Mouse (Mus musculus): Measurements from ENCODE around the gene Adgrl3. TPM values are rescaled to one million over a fixed set of nuclear protein-coding genes. Genes with fewer than 3 reads are reported as not detected.

Adgrl3 gene
- polyA plus RNA-seq, 1 experiment from 2014 or later, result 2.0 TPM

DNA sequence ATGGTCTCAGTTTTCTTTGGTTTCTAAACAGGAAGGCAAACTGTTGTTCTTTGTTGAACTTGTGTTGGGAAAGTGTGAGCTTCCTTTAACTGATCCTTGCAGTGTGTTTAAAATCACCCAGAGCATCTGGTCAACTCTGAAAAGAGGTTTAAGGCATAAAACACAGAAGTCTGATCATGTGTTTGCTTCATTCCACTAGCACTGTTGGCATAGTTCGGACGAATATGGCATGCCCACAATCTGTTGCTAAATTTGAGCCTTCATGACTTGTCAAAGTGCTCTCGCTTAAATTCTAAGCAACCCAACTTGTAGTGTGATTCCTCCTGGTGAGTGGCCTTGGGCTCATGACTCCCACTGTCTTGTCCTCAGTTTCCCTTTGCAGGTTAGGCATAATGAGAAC is 249.8 kb downstream of the Adgrl3 start:
- H3K4me1 ChIP-seq (replicated peaks), result no peaks in the 10 kb centered on the region
- ATAC-seq (ENCODE audit: low read depth) (no peak), DNase-seq (no peak)
- H3K27ac ChIP-seq, result no peak overlapping the region
- H3K9me3 ChIP-seq (replicated peaks), result no peaks in the 10 kb centered on the region
- H3K27me3 ChIP-seq, result no peaks in the 10 kb centered on the region
- no peaks in the 10 kb centered on the region for H3K36me3 ChIP-seq
- no peak overlapping the region for H3K4me2 ChIP-seq
- H3K4me3 ChIP-seq (replicated peaks), result no peak overlapping the region
- WGBS (ENCODE audit: insufficient replicate concordance), result 64% methylated on average over 3 of the region's 3 CpGs
- no peak overlapping the region for H3K9ac ChIP-seq

DNA sequence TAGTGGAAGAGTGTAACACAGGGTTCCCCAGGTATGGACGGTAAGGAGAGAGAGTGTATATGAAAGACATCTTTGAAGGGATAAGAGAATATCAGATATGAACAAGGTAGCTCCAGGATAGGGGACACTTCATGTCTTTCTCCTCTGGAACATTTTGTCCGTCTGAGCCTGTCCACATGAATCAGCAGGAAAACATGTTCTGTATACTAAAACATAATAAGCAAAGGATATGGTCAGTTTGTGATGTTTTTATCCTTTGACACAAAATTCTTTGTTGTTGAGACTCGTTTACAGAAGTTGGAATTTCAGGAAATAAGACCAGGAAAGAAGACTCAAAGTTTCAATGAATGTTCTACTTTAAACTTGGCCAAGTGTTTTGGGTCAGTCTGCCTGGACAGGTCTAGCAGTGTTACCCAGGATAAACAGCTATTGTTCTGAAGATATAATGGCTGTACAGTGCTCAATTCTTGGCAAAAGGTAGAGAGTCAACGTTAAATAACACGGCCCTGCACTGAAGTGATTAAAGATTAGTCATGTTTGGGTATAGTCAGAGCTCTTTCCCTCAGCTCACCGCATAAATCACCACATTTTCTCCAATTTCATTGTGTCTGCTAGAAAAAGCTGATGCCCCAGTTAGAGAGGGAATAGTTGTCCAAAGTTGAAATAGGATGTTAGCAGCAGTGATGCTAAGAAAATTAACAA is 255.6 kb downstream of the Adgrl3 start:
- WGBS (ENCODE audit: insufficient replicate concordance), result 55% methylated on average over 6 of the region's 6 CpGs
- no peaks in the 10 kb centered on the region for H3K27me3 ChIP-seq

DNA sequence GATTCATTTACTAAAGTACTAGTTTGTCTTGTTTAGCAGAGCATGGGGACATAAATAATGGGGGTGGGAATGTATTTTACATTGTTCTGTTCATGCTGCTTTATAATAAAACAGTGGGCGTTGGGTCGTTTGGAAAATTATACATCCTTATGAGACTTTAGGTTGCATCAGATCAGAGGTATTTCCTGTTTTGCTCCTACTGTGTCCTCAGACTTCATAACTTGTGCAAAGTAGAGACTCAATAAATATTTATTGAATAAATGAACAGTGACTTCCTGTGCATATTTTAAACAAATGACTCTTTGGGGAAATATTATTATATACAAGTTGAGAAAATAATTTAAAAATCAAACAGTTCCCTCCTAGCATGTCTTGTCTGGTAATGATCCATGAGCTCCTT is 259.3 kb downstream of the Adgrl3 start:
- WGBS (ENCODE audit: insufficient replicate concordance), result 66% methylated on average over 2 of the region's 2 CpGs

More for the DNA sequence above, 255.6 kb downstream of the Adgrl3 start:
- Histone ChIP-seq H3K36me3 (no peaks in the 10 kb centered on the region), H3K4me2 (no peak overlapping the region), H3K9me3 (replicated peaks) (no peaks in the 10 kb centered on the region), H3K9ac (no peak overlapping the region), H3K4me3 (replicated peaks) (no peak overlapping the region), H3K4me1 (replicated peaks) (no peaks in the 10 kb centered on the region), H3K27ac (no peak overlapping the region)
- DNase-seq (no peak), ATAC-seq (ENCODE audit: low read depth) (no peak)

DNA sequence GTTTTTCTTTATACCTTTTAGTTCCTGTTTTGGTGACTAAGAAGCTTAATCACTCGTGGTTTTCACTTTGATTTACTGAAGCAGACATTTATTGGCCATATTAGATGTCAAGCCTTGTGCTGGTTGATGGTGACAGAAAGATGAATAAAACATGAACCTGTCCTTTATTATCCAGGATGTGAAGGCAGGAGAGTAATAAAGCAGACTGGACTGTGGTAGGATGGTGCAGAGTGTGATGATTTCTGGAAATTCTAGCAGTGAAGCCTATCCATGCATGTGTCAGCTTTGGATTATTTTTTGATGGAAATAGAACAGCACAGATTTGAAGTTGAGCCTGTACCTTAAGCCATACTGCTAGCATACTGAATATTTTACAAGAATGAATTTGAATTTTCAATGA is 265.7 kb downstream of the Adgrl3 start:
- H3K27ac ChIP-seq, result no peak overlapping the region
- ATAC-seq (ENCODE audit: low read depth) (no peak), DNase-seq (no peak)

More for the DNA sequence above, 259.3 kb downstream of the Adgrl3 start:
- H3K36me3 ChIP-seq, result no peaks in the 10 kb centered on the region
- DNase-seq (no peak), ATAC-seq (ENCODE audit: low read depth) (no peak)
- no peaks in the 10 kb centered on the region for H3K4me1 ChIP-seq (replicated peaks)
- H3K27ac ChIP-seq, result no peak overlapping the region
- no peak overlapping the region for H3K4me3 ChIP-seq (replicated peaks)
- H3K4me2 ChIP-seq, result no peak overlapping the region
- no peaks in the 10 kb centered on the region for H3K27me3 ChIP-seq
- H3K9ac ChIP-seq, result no peak overlapping the region
- H3K9me3 ChIP-seq (replicated peaks), result no peaks in the 10 kb centered on the region

DNA sequence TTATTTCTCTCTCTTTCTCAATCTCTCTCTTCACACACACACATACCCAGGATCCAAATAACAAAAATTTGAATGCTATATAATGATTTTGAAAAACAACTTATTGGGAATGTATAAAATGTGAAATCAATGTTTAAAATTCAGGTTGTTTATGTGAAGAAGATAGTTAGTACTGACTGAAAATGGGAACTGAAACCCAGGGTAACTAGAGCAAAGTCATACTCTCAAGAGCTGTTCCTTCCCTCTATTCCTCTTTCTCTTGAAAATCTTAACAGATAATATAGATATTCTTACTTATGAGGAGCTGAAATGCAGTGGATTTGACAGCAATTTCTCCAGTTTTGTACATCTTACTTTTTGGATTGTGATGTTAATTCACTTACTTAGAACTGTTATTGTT is 281.9 kb downstream of the Adgrl3 start:
- Histone ChIP-seq H3K27ac (no peak overlapping the region), H3K36me3 (no peaks in the 10 kb centered on the region), H3K4me3 (replicated peaks) (no peak overlapping the region), H3K9me3 (replicated peaks) (no peaks in the 10 kb centered on the region), H3K4me2 (no peak overlapping the region), H3K4me1 (replicated peaks) (no peaks in the 10 kb centered on the region), H3K9ac (no peak overlapping the region), H3K27me3 (no peaks in the 10 kb centered on the region)
- DNase-seq (no peak), ATAC-seq (ENCODE audit: low read depth) (no peak)

More for the DNA sequence above, 265.7 kb downstream of the Adgrl3 start:
- WGBS (ENCODE audit: insufficient replicate concordance), result 12% methylated on average over 1 of the region's 1 CpGs
- H3K4me2 ChIP-seq, result no peak overlapping the region
- H3K9ac ChIP-seq, result no peak overlapping the region
- no peaks in the 10 kb centered on the region for H3K4me1 ChIP-seq (replicated peaks)
- no peaks in the 10 kb centered on the region for H3K9me3 ChIP-seq (replicated peaks)
- H3K4me3 ChIP-seq (replicated peaks), result no peak overlapping the region
- H3K27me3 ChIP-seq, result no peaks in the 10 kb centered on the region
- H3K36me3 ChIP-seq, result no peaks in the 10 kb centered on the region

DNA sequence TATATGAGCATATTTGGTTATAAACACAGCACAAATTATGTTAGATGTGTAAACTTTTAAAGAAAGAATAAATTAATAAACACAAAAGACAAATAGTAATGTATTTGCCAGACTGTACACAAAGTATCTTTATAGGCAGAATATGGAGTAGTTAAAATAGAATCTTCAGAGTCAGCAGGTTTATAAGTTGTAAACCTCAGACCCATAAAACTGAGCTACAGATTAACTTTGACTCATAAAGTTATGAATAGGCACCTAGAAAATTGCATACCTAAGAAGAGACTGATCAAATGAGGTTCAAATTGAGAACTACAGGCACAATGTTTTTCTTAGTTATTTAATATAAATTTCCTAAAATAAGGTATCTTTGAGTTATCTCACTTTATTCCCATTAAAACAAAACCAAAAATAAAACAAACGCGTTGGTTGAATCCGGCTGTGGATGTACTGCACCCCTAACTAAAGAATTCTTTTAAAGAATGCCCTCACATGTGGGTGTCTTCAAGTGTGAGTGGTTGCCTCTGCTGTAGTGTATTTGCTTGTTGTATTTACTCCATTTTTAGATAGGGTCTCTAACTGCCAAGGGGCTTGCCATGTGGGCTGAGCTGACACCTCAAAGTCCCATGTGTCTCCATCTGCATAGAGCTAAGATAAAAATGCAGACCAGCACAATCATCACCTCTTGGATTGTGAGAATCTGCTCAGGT is 297.6 kb downstream of the Adgrl3 start:
- Histone ChIP-seq H3K9ac (no peak overlapping the region), H3K4me2 (no peak overlapping the region), H3K27ac (no peak overlapping the region), H3K36me3 (no peaks in the 10 kb centered on the region), H3K27me3 (no peaks in the 10 kb centered on the region), H3K4me1 (replicated peaks) (no peaks in the 10 kb centered on the region), H3K4me3 (replicated peaks) (no peak overlapping the region), H3K9me3 (replicated peaks) (no peaks in the 10 kb centered on the region)
- DNase-seq, result no peak
- ATAC-seq (ENCODE audit: low read depth), result no peak
- WGBS (ENCODE audit: insufficient replicate concordance), result 74% methylated on average over 3 of the region's 3 CpGs

DNA sequence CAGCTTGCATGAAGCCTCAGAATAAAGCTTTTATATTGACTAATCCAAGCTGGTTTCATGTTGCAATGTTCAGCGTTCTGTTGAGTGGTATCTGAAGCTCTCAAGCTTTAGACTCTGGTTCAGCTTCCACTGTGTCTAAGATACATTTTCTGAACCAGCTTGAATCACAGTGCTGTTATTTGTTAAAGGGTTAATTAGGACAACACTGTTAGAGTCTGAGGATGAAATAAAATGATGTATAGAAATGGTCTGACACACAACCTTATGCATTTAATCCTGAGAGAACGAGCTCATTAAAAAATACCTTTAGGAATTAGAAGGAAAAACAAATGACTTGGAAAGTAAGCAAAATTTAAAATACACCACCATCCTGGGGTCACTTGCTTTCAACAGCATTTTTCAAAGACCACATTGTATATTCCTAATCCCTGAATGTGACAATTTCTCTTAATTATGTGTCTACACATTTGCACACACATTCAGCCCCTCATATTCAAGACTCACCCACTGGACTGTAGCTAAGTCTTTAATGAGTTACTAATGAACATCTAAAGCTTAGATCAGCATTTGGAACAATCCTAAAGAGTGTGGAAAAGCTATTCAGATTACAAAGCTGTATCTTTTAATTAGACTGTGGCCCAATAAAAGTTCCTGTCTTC is 301.5 kb downstream of the Adgrl3 start:
- Histone ChIP-seq H3K9ac (no peak overlapping the region), H3K27ac (no peak overlapping the region), H3K4me1 (replicated peaks) (no peaks in the 10 kb centered on the region), H3K4me2 (no peak overlapping the region), H3K27me3 (no peaks in the 10 kb centered on the region), H3K36me3 (no peaks in the 10 kb centered on the region), H3K4me3 (replicated peaks) (no peak overlapping the region), H3K9me3 (replicated peaks) (no peaks in the 10 kb centered on the region)
- ATAC-seq (ENCODE audit: low read depth) (no peak), DNase-seq (no peak)
- WGBS (ENCODE audit: insufficient replicate concordance), result 66% methylated on average over 2 of the region's 2 CpGs

DNA sequence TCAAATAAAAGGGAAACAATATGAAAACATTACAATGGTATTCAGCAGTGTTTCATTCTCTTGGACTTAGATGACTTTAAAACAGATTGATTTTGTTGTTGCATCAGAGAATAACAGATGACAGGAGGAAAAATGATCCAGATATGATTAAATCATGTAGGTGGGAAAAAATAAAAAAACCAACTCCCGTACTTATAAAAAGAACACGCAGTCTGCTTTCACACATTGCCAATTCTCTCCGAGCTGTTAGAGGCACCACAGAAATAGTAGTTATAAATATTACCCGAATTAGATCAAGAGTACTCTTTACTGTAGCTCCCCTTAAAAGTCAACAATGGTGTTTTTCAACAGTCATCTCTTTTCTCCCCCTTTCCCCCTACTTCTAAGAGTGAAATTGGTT is 302.1 kb downstream of the Adgrl3 start:
- Histone ChIP-seq H3K4me3 (replicated peaks) (no peak overlapping the region), H3K9ac (no peak overlapping the region), H3K9me3 (replicated peaks) (no peaks in the 10 kb centered on the region), H3K36me3 (no peaks in the 10 kb centered on the region), H3K4me1 (replicated peaks) (no peaks in the 10 kb centered on the region), H3K27me3 (no peaks in the 10 kb centered on the region), H3K4me2 (no peak overlapping the region), H3K27ac (no peak overlapping the region)
- WGBS (ENCODE audit: insufficient replicate concordance), result 77% methylated on average over 4 of the region's 4 CpGs
- DNase-seq (no peak), ATAC-seq (ENCODE audit: low read depth) (no peak)

DNA sequence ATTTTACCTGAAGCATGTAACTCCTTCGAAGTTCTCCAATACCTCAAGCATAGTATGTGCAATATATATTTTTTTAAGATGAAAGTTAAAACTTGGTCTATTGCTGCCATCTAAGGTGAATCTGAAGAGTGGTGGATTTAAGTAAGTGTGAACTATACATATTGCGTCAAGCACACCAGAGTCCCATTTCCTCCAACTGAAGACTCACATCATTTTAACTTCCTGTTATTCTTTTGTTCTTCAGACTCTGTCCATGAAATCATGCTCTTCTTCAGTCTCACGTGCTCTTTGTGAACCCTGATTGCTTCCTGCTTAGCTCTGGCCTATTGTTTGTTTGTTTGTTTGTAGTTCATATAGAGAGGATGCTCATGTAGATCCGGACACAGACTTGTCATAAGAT is 307.0 kb downstream of the Adgrl3 start:
- Histone ChIP-seq H3K27ac (no peak overlapping the region), H3K9ac (no peak overlapping the region), H3K4me2 (no peak overlapping the region), H3K4me3 (replicated peaks) (no peak overlapping the region), H3K9me3 (replicated peaks) (no peaks in the 10 kb centered on the region), H3K36me3 (no peaks in the 10 kb centered on the region), H3K4me1 (replicated peaks) (no peaks in the 10 kb centered on the region), H3K27me3 (no peaks in the 10 kb centered on the region)
- no peak for ATAC-seq (ENCODE audit: low read depth)
- no peak for DNase-seq
- 53% methylated on average over 4 of the region's 4 CpGs for WGBS (ENCODE audit: insufficient replicate concordance)

DNA sequence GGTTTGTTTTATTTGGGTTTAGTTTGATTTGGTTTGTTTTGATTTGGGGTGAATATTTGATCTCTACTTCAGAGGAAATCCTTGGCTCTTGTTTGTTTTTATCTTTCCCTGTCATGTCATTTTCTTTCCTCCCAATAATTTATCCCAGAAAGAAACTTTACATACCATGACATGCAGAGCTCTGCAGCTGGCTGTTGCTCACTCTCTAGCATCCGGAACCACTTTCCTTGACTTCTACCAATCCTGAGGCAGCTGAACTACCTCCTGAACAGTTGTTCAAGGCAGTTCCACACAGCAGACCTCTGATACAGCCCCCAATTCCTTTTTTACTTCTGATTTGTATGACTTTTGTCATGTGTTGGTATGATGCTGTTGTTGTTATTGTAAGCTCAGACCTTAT is 307.5 kb downstream of the Adgrl3 start:
- no peak overlapping the region for H3K9ac ChIP-seq
- DNase-seq (no peak), ATAC-seq (ENCODE audit: low read depth) (no peak)
- no peaks in the 10 kb centered on the region for H3K9me3 ChIP-seq (replicated peaks)
- H3K4me3 ChIP-seq (replicated peaks), result no peak overlapping the region
- 46% methylated on average over 1 of the region's 1 CpGs for WGBS (ENCODE audit: insufficient replicate concordance)
- no peaks in the 10 kb centered on the region for H3K4me1 ChIP-seq (replicated peaks)
- no peaks in the 10 kb centered on the region for H3K36me3 ChIP-seq
- no peak overlapping the region for H3K4me2 ChIP-seq
- no peak overlapping the region for H3K27ac ChIP-seq
- H3K27me3 ChIP-seq, result no peaks in the 10 kb centered on the region

DNA sequence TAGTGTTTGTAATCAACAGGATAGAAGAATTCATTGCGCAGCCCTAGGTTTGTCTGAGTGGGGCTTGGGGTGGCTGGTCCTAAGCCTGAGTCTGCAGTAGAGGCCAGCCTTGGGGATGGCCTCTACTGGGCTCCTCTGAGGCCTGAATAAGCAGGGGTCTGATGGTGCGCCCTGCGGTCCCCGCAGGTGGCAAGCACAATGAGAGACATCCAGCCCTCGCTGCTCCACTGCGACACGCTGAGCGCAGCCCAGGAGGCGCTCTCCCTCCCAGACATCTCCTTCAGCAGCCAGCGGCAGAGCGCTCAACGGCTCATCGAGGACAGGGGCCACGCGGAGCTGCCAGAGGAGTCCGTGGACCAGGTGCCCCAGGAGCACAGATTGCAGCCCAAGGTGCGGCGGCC is 309.6 kb downstream of the Adgrl3 start:
- no peak overlapping the region for H3K4me3 ChIP-seq (replicated peaks)
- H3K9me3 ChIP-seq (replicated peaks), result no peaks in the 10 kb centered on the region
- DNase-seq (no peak), ATAC-seq (ENCODE audit: low read depth) (no peak)
- H3K27ac ChIP-seq, result no peak overlapping the region
- no peaks in the 10 kb centered on the region for H3K4me1 ChIP-seq (replicated peaks)
- H3K4me2 ChIP-seq, result no peak overlapping the region
- no peaks in the 10 kb centered on the region for H3K27me3 ChIP-seq
- WGBS (ENCODE audit: insufficient replicate concordance), result 28% methylated on average over 18 of the region's 18 CpGs
- H3K36me3 ChIP-seq, result no peaks in the 10 kb centered on the region
- H3K9ac ChIP-seq, result no peak overlapping the region

DNA sequence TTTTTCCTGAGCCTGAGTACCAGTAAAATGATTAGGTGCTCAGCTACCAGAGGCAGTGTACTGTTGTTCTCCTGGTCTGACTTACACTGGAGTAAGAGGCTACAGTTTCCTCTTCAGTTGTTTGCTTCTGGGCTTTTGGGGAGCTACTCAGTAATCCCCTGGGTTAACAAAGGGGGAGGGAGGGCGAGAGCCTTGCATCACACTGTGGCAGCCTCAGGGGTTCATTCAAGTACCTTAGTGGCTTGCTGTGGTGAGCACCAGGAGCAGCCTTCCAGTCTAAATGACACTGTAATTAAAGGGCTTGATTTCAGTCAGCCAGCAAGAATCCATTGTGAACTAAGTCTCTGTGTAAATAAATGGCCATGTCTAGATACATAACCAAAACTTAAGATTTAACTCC is 324.4 kb downstream of the Adgrl3 start:
- 63% methylated on average over 1 of the region's 1 CpGs for WGBS (ENCODE audit: insufficient replicate concordance)
- no peak for ATAC-seq (ENCODE audit: low read depth)
- Histone ChIP-seq H3K9ac (no peak overlapping the region), H3K27me3 (no peaks in the 10 kb centered on the region), H3K4me1 (replicated peaks) (no peaks in the 10 kb centered on the region), H3K9me3 (replicated peaks) (no peaks in the 10 kb centered on the region), H3K4me2 (no peak overlapping the region), H3K4me3 (replicated peaks) (no peak overlapping the region), H3K27ac (no peak overlapping the region), H3K36me3 (no peaks in the 10 kb centered on the region)
- DNase-seq, result no peak

All from liver, embryonic 13.5 days (tissue).